Mouse (Mus musculus): ENCODE data around the gene 2310034G01Rik.
A peak's percentile ranks its signal among the peaks of the same experiment; 100 is the strongest.

DNA sequence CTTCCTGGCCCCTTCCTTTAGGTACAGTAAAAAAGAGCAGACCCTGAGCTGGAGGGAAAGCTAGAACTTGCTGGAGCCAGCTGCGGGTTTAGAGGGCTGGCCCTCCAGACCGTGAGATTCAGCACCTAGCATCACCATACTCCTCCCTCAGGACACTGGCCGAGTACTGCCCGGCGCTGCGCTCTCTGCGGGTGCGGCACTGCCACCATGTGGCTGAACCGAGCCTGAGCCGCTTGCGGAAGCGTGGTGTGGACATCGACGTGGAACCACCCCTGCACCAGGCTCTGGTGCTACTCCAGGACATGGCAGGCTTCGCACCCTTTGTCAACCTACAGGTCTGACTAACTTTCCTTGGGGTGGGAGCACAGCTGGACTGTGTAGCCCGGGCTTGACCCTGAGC lies 20.2 kb downstream of the 2310034G01Rik start:
- 0 out of 2 replicates have a peak, but pooled peaks have one; percentile 33 for TF ChIP-seq HCFC1 (IDR thresholded peaks at IDR 0.05; ENCODE audit: borderline replicate concordance, insufficient read depth, low read length)
- TF ChIP-seq ZNF384 (IDR thresholded peaks at IDR 0.05; ENCODE audit: low read depth, low read length), result no peak
- TF ChIP-seq ZC3H11A (IDR thresholded peaks at IDR 0.05; ENCODE audit: borderline replicate concordance, low read depth, low read length), result 0 out of 2 replicates have a peak, but pooled peaks have one; percentile 10
- TF ChIP-seq MAFK (IDR thresholded peaks at IDR 0.05; ENCODE audit: insufficient read depth, low read depth, low read length), result no peak

Data from ES-E14 (cell line).